9 mouse cellular contexts compared by ENCODE assay signal in the genomic region with DNA sequence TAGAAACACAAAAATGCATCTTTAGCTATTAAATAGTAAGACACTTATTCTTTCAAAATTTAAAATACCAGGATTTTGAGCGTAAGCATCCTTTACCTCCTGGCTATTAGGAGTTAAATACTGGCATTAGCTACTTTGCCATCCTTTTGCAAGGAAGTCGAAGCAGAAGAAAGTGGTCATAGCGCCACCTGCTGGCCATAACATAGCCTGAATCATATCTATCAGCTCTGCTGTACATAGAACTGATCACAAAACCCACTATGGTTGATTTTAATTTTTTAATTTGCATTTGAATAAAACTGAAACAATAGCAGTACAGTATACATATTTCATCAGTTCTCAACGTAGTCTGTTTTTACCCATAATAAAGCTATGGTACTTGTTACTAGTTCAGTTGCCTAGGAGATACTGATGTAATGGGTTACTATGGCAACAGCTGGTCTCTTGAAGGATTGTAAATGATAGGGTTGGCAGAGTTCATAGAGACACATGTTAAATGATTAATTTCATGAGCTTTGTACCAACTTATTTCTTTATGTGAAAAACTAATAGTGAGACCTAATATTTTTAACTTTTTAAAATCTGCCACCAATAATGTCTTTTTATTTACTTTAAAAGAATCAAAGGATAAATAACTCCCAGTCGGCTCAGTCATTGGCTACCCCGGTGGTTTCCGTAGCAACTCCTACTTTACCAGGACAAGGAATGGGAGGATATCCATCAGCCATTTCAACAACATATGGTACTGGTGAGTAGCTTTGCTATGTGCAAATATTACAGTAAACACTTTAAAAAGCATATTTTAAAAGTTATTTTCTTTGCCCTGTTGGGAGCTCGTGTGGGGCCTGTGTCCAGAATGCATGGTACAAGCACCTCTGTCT.
A peak's percentile ranks its signal among the peaks of the same experiment; 100 is the strongest.
DNase-seq lines count a peak whose midpoint lies in the region; ATAC-seq and TF ChIP-seq lines count a peak whose summit lies in the region.
"Had no signal": no experiment of that assay in that cellular context is flagged by ENCODE, and none has a peak within 500 bp of the region (broad histone marks: within the 10 kb centered on the region; RNA-seq: fewer than 3 reads in every experiment).

No protein-coding gene starts in this region.

- no peaks in the 10 kb centered on the region for H3K9me3 ChIP-seq in forebrain, embryonic 10.5 days
- no peaks in the 10 kb centered on the region for H3K9me3 ChIP-seq in liver, embryonic 14.5 days (ENCODE audit: control insufficient read depth, low read length)
- H3K9me3 ChIP-seq in neural tube, embryonic 13.5 days, result no peaks in the 10 kb centered on the region
- H3K9me3 ChIP-seq: embryonic facial prominence, embryonic 13.5 days had no signal

- H3K9ac ChIP-seq in liver, embryonic 14.5 days (replicated peaks), result no peak overlapping the region
- H3K9ac ChIP-seq in neural tube, embryonic 13.5 days, result no peak overlapping the region
- H3K9ac ChIP-seq: embryonic facial prominence, embryonic 13.5 days had no signal

- no peaks in the 10 kb centered on the region for H3K36me3 ChIP-seq in forebrain, embryonic 10.5 days (replicated peaks)
- no peaks in the 10 kb centered on the region for H3K36me3 ChIP-seq in liver, embryonic 14.5 days (replicated peaks; ENCODE audit: control insufficient read depth, insufficient read depth, low read depth)
- no peaks in the 10 kb centered on the region for H3K36me3 ChIP-seq in neural tube, embryonic 13.5 days

- TF ChIP-seq CTCF in liver, embryonic 14.5 days (IDR thresholded peaks at IDR 0.05; ENCODE audit: low read depth), result peak; percentile 76

- TF ChIP-seq EP300 in liver, embryonic 14.5 days (IDR thresholded peaks at IDR 0.05; ENCODE audit: low read depth), result no peak

- intact Hi-C loops in heart, postnatal 14 days (cut with DNase I), result loop anchor here (2.0 to 10.0 kb wide), 2 partner anchors 130 to 1160 kb away; no protein-coding TSS in a partner anchor

- no peak overlapping the region for H3K4me2 ChIP-seq in liver, embryonic 14.5 days (ENCODE audit: low read depth)
- H3K4me2 ChIP-seq in neural tube, embryonic 13.5 days, result no peak overlapping the region
- H3K4me2 ChIP-seq: embryonic facial prominence, embryonic 13.5 days had no signal

- peak; percentile 84 for DNase-seq in brain, embryonic 18.5 days (ENCODE audit: low read depth, low spot score)
- DNase-seq in forebrain, embryonic 10.5 days (ENCODE audit: extremely low spot score, low spot score), result peak; percentile 79
- DNase-seq in heart, postnatal 14 days, result peak; percentile 83 to 88
- DNase-seq in kidney, postnatal 36 days, result peak; percentile 77 to 93
- peak; percentile 42 to 51 (median 49) for DNase-seq in liver, embryonic 14.5 days (ENCODE audit: low read depth in 3 of 3, low spot score in 3 of 3)
- DNase-seq in testis, postnatal 14 days (ENCODE audit: low spot score), result peak; percentile 42

- 43% methylated on average over 8 of the region's 8 CpGs for WGBS in forebrain, embryonic 10.5 days
- 47% methylated on average over 8 of the region's 8 CpGs for WGBS in liver, embryonic 14.5 days (ENCODE audit: insufficient replicate concordance)
- WGBS in neural tube, embryonic 13.5 days, result 15% methylated on average over 8 of the region's 8 CpGs

- peaks cover 6% of the 10 kb centered on the region for H3K4me1 ChIP-seq in forebrain, embryonic 10.5 days
- H3K4me1 ChIP-seq in liver, embryonic 14.5 days (replicated peaks; ENCODE audit: control insufficient read depth in 2 of 2, insufficient read depth in 2 of 2, low read length in 1 of 2), result peaks cover 2 to 6% of the 10 kb centered on the region in 2 experiments; a peak in 2 of 4 replicates
- H3K4me1 ChIP-seq in neural tube, embryonic 13.5 days (replicated peaks), result peaks cover 11% of the 10 kb centered on the region

- H3K4me3 ChIP-seq in forebrain, embryonic 10.5 days, result no peak overlapping the region
- no peak overlapping the region for H3K4me3 ChIP-seq in liver, embryonic 14.5 days (ENCODE audit: insufficient read depth in 1 of 2, low read depth in 2 of 2, low read length in 2 of 2)
- H3K4me3 ChIP-seq in neural tube, embryonic 13.5 days, result no peak overlapping the region
- H3K4me3 ChIP-seq: embryonic facial prominence, embryonic 13.5 days had no signal

- no peak overlapping the region for H3K27ac ChIP-seq in forebrain, embryonic 10.5 days
- H3K27ac ChIP-seq in liver, embryonic 14.5 days, result no peak overlapping the region
- H3K27ac ChIP-seq in neural tube, embryonic 13.5 days (replicated peaks), result no peak overlapping the region
- H3K27ac ChIP-seq: embryonic facial prominence, embryonic 13.5 days had no signal

- peak; percentile 75 for ATAC-seq in CD4-positive, CD25-positive, alpha-beta regulatory T cell, adult 4 months
- no peak for ATAC-seq in liver, embryonic 14.5 days (ENCODE audit: insufficient read depth)
- ATAC-seq in neural tube, embryonic 13.5 days (ENCODE audit: low read depth), result peak; percentile 89

- H3K27me3 ChIP-seq in forebrain, embryonic 10.5 days (ENCODE audit: poor library complexity, severe bottlenecking), result no peaks in the 10 kb centered on the region
- no peaks in the 10 kb centered on the region for H3K27me3 ChIP-seq in liver, embryonic 14.5 days (ENCODE audit: control insufficient read depth, insufficient read depth, low read length)
- no peaks in the 10 kb centered on the region for H3K27me3 ChIP-seq in neural tube, embryonic 13.5 days
- H3K27me3 ChIP-seq: embryonic facial prominence, embryonic 13.5 days had no signal
